Mouse (Mus musculus) midbrain, embryonic 12.5 days (tissue): ENCODE results near the gene Pomt2. TPM values are rescaled to one million over a fixed set of nuclear protein-coding genes. Genes with fewer than 3 reads are reported as not detected.

Experiments used
- ATAC-seq: fragments of 200-750 bp; cut with Nextera tagmentation; 2 replicates; pipeline ENCODE4 v1.8.0; 2017; ENCODE audit warnings: low read depth, moderate TSS enrichment, moderate library complexity; ENCODE audit not compliant: low FRiP score
- H3K27ac ChIP-seq: fragments of 300-500 bp; sonication (generic); replicated peaks from 2 replicates; pipeline ENCODE4 v1.5.1; 2016; ENCODE audit warnings: mild to moderate bottlenecking
- H3K27me3 ChIP-seq: fragments of 300-500 bp; sonication (generic); 2 replicates; pipeline ENCODE4 v1.6.1; 2016; ENCODE audit warnings: mild to moderate bottlenecking
- H3K36me3 ChIP-seq: fragments of 300-500 bp; sonication (generic); 2 replicates; pipeline ENCODE4 v1.6.1; 2016
- H3K4me1 ChIP-seq: fragments of 300-500 bp; sonication (generic); 2 replicates; pipeline ENCODE4 v1.6.1; 2016
- H3K4me2 ChIP-seq: fragments of 300-500 bp; sonication (generic); replicated peaks from 2 replicates; pipeline ENCODE4 v1.6.1; 2016; ENCODE audit warnings: mild to moderate bottlenecking, moderate library complexity
- H3K4me3 ChIP-seq: fragments of 300-500 bp; sonication (generic); 2 replicates; pipeline ENCODE4 v1.5.1; 2016; ENCODE audit warnings: mild to moderate bottlenecking
- H3K9ac ChIP-seq: fragments of 300-500 bp; sonication (generic); replicated peaks from 2 replicates; pipeline ENCODE4 v1.6.1; 2016; ENCODE audit warnings: mild to moderate bottlenecking, moderate library complexity
- H3K9me3 ChIP-seq: fragments of 300-500 bp; sonication (generic); 2 replicates; pipeline ENCODE4 v1.6.1; 2016; ENCODE audit warnings: mild to moderate bottlenecking
- WGBS: fragments of 180-500 bp; shearing (Covaris S2); methylation state at CpG from one replicate; pipeline ENCODE4 v1.1.7; 2016; 5-methylcytosine and 5-hydroxymethylcytosine counted together
- polyA plus RNA-seq: library from polyadenylated mRNA; unstranded; fragments of >200 nt; fragmentation: Nextera tagmentation; extraction: Ambion mirVana; gene quantifications from 2 replicates; pipeline ENCODE4 v1.2.1, GENCODE M21; 2016

Gene Pomt2
- polyA plus RNA-seq, 1 experiment from 2014 or later, result 17.5 TPM

DNA sequence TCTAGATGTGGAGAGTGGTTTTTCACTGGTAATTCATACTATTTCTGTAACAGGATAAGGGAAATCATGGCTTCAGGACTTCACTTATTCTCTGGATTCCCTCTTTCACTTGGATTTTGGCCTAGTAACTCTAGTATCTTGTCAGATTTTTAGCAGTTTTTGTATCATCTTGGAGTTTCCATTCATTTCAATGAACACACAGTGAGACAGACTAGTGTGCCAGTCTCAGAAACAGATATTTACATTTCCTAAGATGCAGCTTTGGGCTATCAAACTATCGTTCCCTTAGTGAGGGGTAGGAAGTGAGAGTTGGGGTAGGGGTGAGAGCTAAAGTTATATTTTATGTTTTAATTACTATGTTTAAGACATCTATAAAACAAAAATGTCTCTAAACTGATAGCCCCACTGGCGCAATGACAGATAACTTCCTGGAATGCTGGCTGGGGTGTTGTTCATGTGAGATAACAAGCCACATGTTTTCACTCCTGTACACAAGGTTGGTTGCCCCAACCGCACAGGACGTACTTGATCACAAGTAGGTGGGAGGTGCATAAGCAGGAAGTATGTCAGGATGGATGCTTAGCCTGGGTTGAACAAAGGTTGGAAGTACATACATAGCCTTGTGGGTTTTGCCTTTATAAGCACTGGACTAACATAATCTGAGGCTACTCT is 25.7 kb downstream of the Pomt2 start:
- Histone ChIP-seq H3K4me3 (no peak overlapping the region), H3K27ac (no peak overlapping the region), H3K9me3 (no peaks in the 10 kb centered on the region), H3K9ac (no peak overlapping the region), H3K4me2 (no peak overlapping the region), H3K36me3 (peaks cover 36% of the 10 kb centered on the region), H3K27me3 (no peaks in the 10 kb centered on the region), H3K4me1 (no peaks in the 10 kb centered on the region)
- ATAC-seq, result no peak
- 97% methylated on average over 4 of the region's 4 CpGs for WGBS

DNA sequence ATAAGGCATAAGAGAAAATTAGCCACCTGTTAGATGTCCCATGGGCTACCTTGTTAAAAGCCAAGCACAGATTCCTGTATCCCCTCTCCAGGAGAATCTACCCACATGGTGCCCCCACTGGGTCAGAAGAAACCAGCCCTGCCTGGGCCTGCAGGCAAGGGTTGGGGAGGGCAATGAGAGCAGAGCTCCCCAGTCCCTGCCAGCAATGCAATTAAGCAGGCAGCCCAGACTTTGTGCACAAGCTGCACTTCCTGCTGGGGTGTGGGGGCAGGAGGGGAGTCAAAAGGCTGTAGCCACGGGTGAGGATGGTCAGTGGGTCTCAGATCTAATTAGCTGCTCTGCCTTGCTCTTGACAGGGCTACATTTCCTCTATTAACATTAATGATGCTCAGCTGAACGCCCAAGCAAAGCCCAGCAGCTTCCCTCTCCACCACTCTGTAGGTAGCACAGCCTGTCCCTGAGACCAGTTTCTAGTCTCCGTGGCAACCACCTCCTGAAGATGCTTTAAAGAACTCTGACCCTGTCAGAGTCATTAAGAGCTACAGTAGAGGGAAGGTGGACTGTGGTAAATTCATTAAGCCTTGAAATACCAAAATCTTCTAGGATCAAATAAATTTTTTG is 40.3 kb downstream of the Pomt2 start:
- Histone ChIP-seq H3K27me3 (peaks cover 15% of the 10 kb centered on the region), H3K4me3 (no peak overlapping the region), H3K4me2 (no peak overlapping the region), H3K4me1 (0 out of 2 replicates have a peak, but pooled peaks cover under 1% of the 10 kb centered on the region), H3K36me3 (peaks cover 23% of the 10 kb centered on the region), H3K9ac (no peak overlapping the region), H3K27ac (no peak overlapping the region), H3K9me3 (no peaks in the 10 kb centered on the region)
- 37% methylated on average over 3 of the region's 3 CpGs for WGBS
- ATAC-seq, result peak; percentile 41; the same call in 1 of the 2 replicates

DNA sequence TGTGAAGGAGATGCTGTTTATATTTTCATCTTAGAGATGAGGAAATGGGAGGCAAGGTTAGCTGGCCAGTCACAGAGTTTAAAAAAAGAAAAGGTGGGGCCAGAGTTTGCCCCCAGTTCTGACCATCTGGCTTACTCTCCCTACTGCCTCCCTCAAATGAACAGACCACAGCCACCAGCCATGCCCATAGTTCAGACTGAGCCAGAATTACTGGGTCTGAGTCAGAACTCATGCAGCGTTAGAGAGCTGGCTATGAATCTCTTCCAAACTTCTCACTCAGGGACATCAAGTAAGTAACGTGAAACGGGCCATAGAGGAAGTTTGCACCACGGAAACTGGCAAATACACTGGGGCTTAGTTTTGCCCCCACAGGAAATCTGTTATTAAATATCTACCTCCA is 43.0 kb downstream of the Pomt2 start:
- no peak for ATAC-seq
- Histone ChIP-seq H3K4me2 (no peak overlapping the region), H3K27ac (no peak overlapping the region), H3K4me1 (peaks cover 9% of the 10 kb centered on the region; the same call in 1 of the 2 replicates), H3K9ac (no peak overlapping the region), H3K27me3 (peaks cover 41% of the 10 kb centered on the region), H3K9me3 (no peaks in the 10 kb centered on the region), H3K36me3 (0 out of 2 replicates have a peak, but pooled peaks cover 4% of the 10 kb centered on the region), H3K4me3 (no peak overlapping the region)
- WGBS, result 88% methylated on average over 4 of the region's 4 CpGs

DNA sequence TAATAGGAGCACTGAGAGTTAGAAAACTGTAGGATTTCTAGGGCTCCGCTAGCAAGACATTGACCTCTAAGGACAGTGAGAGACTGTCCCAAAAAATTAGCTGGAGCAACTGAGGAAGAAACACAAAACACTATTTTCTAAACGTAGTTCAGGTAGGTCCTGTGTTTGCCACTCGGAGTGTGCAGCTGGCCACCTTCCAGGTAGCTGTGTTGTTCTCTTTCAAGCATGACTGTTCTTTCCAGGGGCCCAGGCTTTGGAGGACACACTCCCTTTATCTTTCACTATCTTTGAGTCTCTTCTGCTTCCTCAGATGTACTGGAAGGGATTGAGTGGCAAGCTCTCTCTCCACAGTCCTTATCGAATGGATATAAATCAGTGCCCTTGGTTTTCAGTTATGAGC is 44.3 kb downstream of the Pomt2 start:
- 97% methylated on average over 4 of the region's 4 CpGs for WGBS
- H3K9ac ChIP-seq, result no peak overlapping the region
- H3K27ac ChIP-seq, result no peak overlapping the region
- H3K4me2 ChIP-seq, result no peak overlapping the region
- peaks cover 44% of the 10 kb centered on the region for H3K27me3 ChIP-seq
- H3K4me1 ChIP-seq, result peaks cover 9% of the 10 kb centered on the region; the same call in 1 of the 2 replicates
- no peak overlapping the region for H3K4me3 ChIP-seq
- no peak for ATAC-seq
- no peaks in the 10 kb centered on the region for H3K36me3 ChIP-seq
- H3K9me3 ChIP-seq, result no peaks in the 10 kb centered on the region

DNA sequence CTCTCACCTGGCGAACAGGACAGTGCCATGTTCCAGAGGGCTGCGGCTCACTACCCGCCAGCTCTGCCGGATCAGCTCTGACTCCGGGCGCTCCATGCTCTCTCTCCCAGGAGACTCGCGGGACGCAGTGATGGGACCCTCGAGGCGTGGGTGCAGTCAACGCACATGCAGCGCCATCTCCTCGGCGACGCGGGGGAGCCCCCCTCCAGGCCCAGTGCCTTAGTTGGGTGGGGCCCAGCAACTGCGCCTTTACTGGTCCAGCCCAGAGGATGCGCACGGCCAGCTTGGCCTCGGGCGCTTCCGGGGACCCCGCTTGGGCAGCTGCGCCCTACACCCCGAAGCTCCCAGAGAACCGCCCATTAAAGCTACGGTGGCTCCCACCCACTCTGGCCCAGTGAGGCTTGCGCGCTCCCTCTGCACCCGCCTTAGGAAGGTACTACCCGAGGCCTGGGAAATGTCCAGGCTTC is 45.6 kb downstream of the Pomt2 start, which contains the start of gene Ngb:
TSS of gene Ngb (minus strand) at position 375 of the 467 bp plus-strand sequence.
- H3K4me2 ChIP-seq, result peak within 1 kb of the TSS; percentile 56
- peak within 1 kb of the TSS; percentile 32 for H3K4me3 ChIP-seq
- no peaks in the 10 kb centered on the region for H3K36me3 ChIP-seq
- no peak for ATAC-seq
- 3% methylated on average over 32 of the region's 32 CpGs for WGBS
- no peak within 1 kb of the TSS; the same call in 1 of the 2 replicates for H3K9ac ChIP-seq
- no peak within 1 kb of the TSS for H3K27ac ChIP-seq
- H3K27me3 ChIP-seq, result peaks cover 44% of the 10 kb centered on the region
- H3K9me3 ChIP-seq, result no peaks in the 10 kb centered on the region
- peaks cover 9% of the 10 kb centered on the region; the same call in 1 of the 2 replicates for H3K4me1 ChIP-seq

DNA sequence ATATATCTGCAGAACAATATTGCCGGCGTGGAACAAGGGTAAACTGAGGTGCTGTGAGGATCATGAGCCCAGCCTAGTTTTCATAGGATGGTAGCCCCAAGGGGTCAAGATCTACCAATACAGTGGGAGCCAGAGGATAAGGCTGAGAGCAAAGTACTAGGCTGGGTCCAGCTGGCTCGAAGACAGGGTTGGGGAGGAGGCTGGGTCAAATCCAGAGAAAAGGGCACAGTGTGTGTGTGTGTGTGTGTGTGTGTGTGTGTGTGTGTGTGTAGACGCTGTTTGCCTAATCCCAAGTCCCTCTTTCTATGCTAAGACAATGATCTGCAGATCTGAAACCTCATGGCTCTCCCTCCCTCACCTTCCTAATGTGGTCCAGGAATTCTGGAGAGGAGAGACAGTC is 47.4 kb downstream of the Pomt2 start:
- H3K27ac ChIP-seq, result no peak overlapping the region
- H3K9me3 ChIP-seq, result no peaks in the 10 kb centered on the region
- H3K4me1 ChIP-seq, result peaks cover 9% of the 10 kb centered on the region; the same call in 1 of the 2 replicates
- H3K4me3 ChIP-seq, result no peak overlapping the region
- peaks cover 44% of the 10 kb centered on the region for H3K27me3 ChIP-seq
- 88% methylated on average over 4 of the region's 4 CpGs for WGBS
- no peak overlapping the region for H3K4me2 ChIP-seq
- no peak overlapping the region for H3K9ac ChIP-seq
- H3K36me3 ChIP-seq, result no peaks in the 10 kb centered on the region
- no peak for ATAC-seq

DNA sequence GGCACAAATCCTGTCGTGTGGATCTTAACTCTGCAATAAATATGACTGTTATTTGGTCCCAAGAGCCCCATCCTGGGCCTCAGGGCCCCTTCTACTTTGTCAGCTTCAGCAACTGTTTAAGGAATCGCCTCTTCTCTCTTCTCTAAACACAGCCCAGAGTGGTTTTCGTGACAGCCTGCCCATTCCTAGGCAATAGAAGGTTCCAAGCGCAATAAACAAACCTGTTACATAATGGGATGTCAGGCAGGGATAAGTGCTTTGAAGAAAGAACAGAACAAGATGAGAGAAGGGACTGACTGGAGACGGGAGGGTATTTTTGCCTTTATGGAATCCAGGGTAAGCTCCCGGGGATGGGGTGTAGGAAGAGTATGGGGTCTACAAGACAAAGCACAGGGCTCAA is 54.1 kb downstream of the Pomt2 start:
- no peak overlapping the region for H3K9ac ChIP-seq
- WGBS, result 80% methylated on average over 6 of the region's 6 CpGs
- H3K27ac ChIP-seq, result no peak overlapping the region
- no peaks in the 10 kb centered on the region for H3K36me3 ChIP-seq
- no peak overlapping the region for H3K4me2 ChIP-seq
- H3K27me3 ChIP-seq, result no peaks in the 10 kb centered on the region
- H3K9me3 ChIP-seq, result no peaks in the 10 kb centered on the region
- no peak overlapping the region for H3K4me3 ChIP-seq
- no peaks in the 10 kb centered on the region for H3K4me1 ChIP-seq
- no peak for ATAC-seq

DNA sequence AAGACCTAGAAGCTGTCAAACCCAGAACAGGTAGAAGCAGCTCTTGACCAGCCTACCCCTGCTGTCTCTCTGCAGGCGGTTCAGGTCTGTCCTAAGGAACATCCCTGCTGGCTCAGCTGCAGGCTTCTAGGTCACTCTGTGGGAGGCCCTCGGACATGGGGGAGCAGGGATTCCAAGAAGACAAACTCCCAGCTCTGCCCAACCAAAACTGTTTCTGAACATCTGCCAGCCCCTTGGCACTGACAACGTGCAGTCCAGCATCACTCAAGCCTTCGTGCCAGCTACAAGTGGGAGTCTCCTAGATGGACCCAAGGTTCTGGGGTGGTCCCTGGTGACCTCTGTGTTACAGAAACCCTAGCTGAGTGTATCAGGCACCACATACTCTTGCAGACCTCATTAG is 54.5 kb downstream of the Pomt2 start:
- WGBS, result 70% methylated on average over 4 of the region's 4 CpGs
- Histone ChIP-seq H3K4me2 (no peak overlapping the region), H3K4me3 (no peak overlapping the region), H3K27ac (no peak overlapping the region), H3K4me1 (no peaks in the 10 kb centered on the region), H3K27me3 (no peaks in the 10 kb centered on the region), H3K9ac (no peak overlapping the region), H3K9me3 (no peaks in the 10 kb centered on the region), H3K36me3 (no peaks in the 10 kb centered on the region)
- no peak for ATAC-seq

DNA sequence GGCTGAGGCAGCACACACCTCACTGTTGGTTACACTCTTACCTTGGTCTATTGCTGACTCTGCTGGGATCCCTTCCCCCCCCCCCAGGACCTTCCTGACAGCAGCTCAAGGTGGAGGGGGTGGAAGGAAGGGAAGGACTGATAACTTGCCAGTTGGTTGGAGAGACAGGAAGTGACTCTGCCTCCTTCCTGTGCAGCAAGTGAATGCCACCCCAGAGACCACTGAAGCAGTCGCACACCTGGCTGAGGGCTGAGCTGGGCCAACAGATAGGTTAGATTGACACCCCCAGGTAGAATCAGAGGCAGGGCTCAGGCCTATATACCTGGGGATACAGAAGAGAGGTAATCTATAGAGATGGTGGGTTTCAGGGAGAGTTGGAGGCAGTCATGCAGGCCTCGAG is 55.9 kb downstream of the Pomt2 start:
- no peak for ATAC-seq
- H3K9ac ChIP-seq, result no peak overlapping the region
- no peaks in the 10 kb centered on the region for H3K4me1 ChIP-seq
- no peak overlapping the region for H3K4me2 ChIP-seq
- H3K36me3 ChIP-seq, result no peaks in the 10 kb centered on the region
- H3K4me3 ChIP-seq, result no peak overlapping the region
- H3K9me3 ChIP-seq, result no peaks in the 10 kb centered on the region
- WGBS, result 84% methylated on average over 2 of the region's 2 CpGs
- H3K27me3 ChIP-seq, result no peaks in the 10 kb centered on the region
- H3K27ac ChIP-seq, result no peak overlapping the region

DNA sequence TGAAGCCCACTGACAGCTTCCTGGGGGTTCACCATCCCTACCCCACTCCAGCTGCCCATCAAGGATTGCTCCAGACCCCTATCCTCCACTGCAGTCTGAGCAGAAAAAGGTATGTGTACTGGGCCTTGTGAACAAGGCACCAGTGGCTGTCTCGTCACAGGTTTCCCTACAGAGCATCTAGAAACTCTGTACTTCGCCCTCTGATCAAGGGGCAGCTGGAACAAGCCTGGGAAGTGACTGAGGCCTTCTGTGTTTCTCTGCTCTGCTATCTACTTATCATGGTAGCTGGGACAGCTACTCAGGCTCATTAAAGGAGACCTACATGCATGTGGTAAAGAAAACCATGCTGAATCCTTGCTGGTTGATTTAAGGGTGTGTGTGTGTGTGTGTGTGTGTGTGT is 58.1 kb downstream of the Pomt2 start:
- no peaks in the 10 kb centered on the region for H3K4me1 ChIP-seq
- no peaks in the 10 kb centered on the region for H3K9me3 ChIP-seq
- WGBS, result 80% methylated on average over 2 of the region's 2 CpGs
- no peak overlapping the region for H3K4me3 ChIP-seq
- H3K27me3 ChIP-seq, result 0 out of 2 replicates have a peak, but pooled peaks cover 3% of the 10 kb centered on the region
- ATAC-seq, result no peak
- no peak overlapping the region for H3K4me2 ChIP-seq
- no peak overlapping the region for H3K9ac ChIP-seq
- H3K27ac ChIP-seq, result no peak overlapping the region
- H3K36me3 ChIP-seq, result no peaks in the 10 kb centered on the region

DNA sequence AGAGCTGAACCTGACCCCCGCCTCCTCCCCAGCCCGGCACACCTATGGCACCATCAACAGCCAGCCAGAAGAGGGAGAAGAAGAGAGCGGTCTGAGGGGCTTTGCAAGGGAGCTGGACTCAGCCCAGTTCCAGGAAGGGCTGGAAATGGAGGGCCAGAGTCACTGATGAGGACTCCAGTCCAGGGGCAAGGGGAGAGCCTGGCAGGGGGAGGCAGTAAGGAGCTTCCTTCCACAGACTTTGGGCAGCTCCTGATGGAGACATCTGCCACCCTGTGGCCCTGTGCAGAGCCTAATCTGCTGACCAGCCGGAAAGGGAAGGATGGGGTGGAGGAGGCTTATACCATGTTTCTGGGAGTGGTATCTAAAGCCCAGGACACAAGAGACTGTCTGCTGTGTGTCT is 58.5 kb downstream of the Pomt2 start:
- Histone ChIP-seq H3K4me1 (no peaks in the 10 kb centered on the region), H3K4me3 (no peak overlapping the region), H3K4me2 (no peak overlapping the region), H3K27ac (no peak overlapping the region), H3K9ac (no peak overlapping the region), H3K9me3 (no peaks in the 10 kb centered on the region), H3K36me3 (no peaks in the 10 kb centered on the region), H3K27me3 (0 out of 2 replicates have a peak, but pooled peaks cover 3% of the 10 kb centered on the region)
- no peak for ATAC-seq
- WGBS, result 66% methylated on average over 4 of the region's 4 CpGs

DNA sequence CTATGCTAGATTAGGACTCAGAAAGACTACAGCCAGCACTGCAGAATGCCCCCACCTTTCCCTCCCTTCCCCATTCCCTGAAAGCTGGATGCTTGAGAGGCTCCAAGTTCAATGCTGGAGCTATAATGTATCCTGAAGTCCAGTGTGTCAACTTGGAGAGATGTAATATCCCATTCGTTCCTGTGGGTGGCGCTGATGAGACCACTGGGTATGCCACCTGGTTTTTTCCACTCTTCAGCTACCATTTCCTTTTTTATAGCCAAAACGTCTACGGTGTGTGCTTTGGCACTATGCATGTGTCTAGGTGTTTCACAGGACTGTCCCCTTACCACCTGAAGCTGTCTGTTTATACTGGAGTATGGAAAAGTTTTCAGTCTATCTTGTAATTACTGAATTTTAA is 59.4 kb downstream of the Pomt2 start:
- 47% methylated on average over 4 of the region's 4 CpGs for WGBS
- H3K4me2 ChIP-seq, result no peak overlapping the region
- no peaks in the 10 kb centered on the region for H3K9me3 ChIP-seq
- no peaks in the 10 kb centered on the region for H3K4me1 ChIP-seq
- no peak overlapping the region for H3K4me3 ChIP-seq
- H3K27me3 ChIP-seq, result 0 out of 2 replicates have a peak, but pooled peaks cover 3% of the 10 kb centered on the region
- no peak for ATAC-seq
- no peak overlapping the region for H3K27ac ChIP-seq
- no peaks in the 10 kb centered on the region for H3K36me3 ChIP-seq
- no peak overlapping the region for H3K9ac ChIP-seq
